Mouse (Mus musculus): ENCODE data around the gene Egfl7. TPM values are rescaled to one million over a fixed set of nuclear protein-coding genes. Genes with fewer than 3 reads are reported as not detected.

The Egfl7 gene
- total RNA-seq, 2 experiments from 2014 or later: 42.3 to 67.2 TPM

GRCm38 (mm10) chr2:26639838-26640830 lies 60.3 kb downstream of the Egfl7 start:
- DNase-seq: peak; percentile 89

- DNase-seq: no peak
These were observed 61.3 kb downstream of the Egfl7 start for GRCm38 (mm10) chr2:26641006-26641647.

Small RNA genes lying within 50 kb of the gene (microRNA-seq; reads per million reads assigned to microRNA genes)
- gene Mir126a (ENCODE audit: borderline replicate concordance in 2 of 2) (0.74 to 2.4 reads per million in 2 experiments), gene Mir126b (ENCODE audit: borderline replicate concordance in 2 of 2) (0 reads per million in 2 experiments)

Other genes with a start within 250 kb of the Egfl7 start
- 10 to 100 TPM; 18.3 to 18.7 TPM for gene Dnlz, start 227.9 kb upstream of the Egfl7 start, total RNA-seq (2021)
- gene Card9, start 219.1 kb upstream of the Egfl7 start, total RNA-seq (2021): under 1 TPM; 0.46 to 0.56 TPM
- gene Snapc4, start 199.4 kb upstream of the Egfl7 start, total RNA-seq (2021): 1 to 10 TPM; 5.7 to 5.9 TPM
- 10 to 100 TPM; 24.9 to 27.3 TPM for gene Entr1, start 190.7 kb upstream of the Egfl7 start, total RNA-seq (2021)
- gene Pmpca, start 190.7 kb upstream of the Egfl7 start, total RNA-seq (2021): 100 to 1,000 TPM; 128 to 139 TPM
- gene Inpp5e, start 170.8 kb upstream of the Egfl7 start, total RNA-seq (2021): 1 to 10 TPM; 6.5 to 7.6 TPM
- 10 to 100 TPM; 22.0 to 23.9 TPM for gene Sec16a, start 134.8 kb upstream of the Egfl7 start, total RNA-seq (2021)
- 1 to 10 TPM; 7.0 to 9.2 TPM for gene Notch1, start 63.4 kb upstream of the Egfl7 start, total RNA-seq (2021)
- gene Gm20532, start 6.6 kb downstream of the Egfl7 start, total RNA-seq (2021): not detected
- gene Agpat2, start 24.4 kb downstream of the Egfl7 start, total RNA-seq (2021): 10 to 100 TPM in 1 of 2 experiments, 1 to 10 TPM in 1; 3.0 to 14.6 TPM
- 1 to 10 TPM; 1.3 to 2.5 TPM for gene Fam69b, start 48.4 kb downstream of the Egfl7 start, total RNA-seq (2021)
- gene Lcn4, start 91.3 kb downstream of the Egfl7 start, total RNA-seq (2021): not detected